25 mouse cellular contexts compared by ENCODE assay signal in the genomic region with DNA sequence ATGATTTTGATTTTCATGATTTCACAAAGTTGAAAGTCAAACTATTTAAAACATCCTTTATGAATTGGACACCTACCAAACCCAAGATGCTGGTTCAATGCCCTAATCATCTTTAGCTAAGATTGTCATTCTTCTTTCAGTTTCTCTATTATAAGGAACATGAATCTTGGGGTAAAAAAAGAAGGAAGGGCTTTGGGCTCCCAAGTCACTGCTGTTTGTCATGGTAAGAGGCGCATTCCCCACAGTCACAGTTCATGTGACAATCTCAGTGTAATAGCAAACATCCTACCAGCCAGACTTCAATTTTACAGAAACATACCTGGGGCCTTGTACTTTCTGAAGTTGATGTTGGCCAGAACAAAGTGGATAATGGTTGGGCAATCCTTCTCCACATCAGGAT.
"Had no signal": no experiment of that assay in that cellular context is flagged by ENCODE, and none has a peak within 500 bp of the region (broad histone marks: within the 10 kb centered on the region; RNA-seq: fewer than 3 reads in every experiment).

No protein-coding gene starts in this region.

- H3K36me3 ChIP-seq: heart, embryonic 13.5 days; heart, embryonic 15.5 days; hindbrain, embryonic 13.5 days; limb, embryonic 10.5 days; limb, embryonic 12.5 days had no signal

- H3K4me1 ChIP-seq: hindbrain, embryonic 13.5 days; kidney, embryonic 15.5 days; limb, embryonic 10.5 days; limb, embryonic 12.5 days; liver, embryonic 13.5 days had no signal

- H3K27ac ChIP-seq: gastrocnemius, adult 2 months; heart, embryonic 13.5 days; heart, embryonic 15.5 days; hindbrain, embryonic 13.5 days; hindbrain, postnatal 0 days; kidney, embryonic 15.5 days; kidney, postnatal 0 days; layer of hippocampus, adult 2 months; left cerebral cortex, adult 2 months; limb, embryonic 10.5 days; limb, embryonic 12.5 days; liver, embryonic 13.5 days had no signal

- DNase-seq: gastrocnemius, adult 2 months; gastrocnemius, postnatal 10 days; gastrocnemius, postnatal 25 days; heart, adult 18-20 months; heart, postnatal 14 days; heart, postnatal 36 days; kidney, adult 11 months; kidney, adult 2 months; kidney, adult 9 months; kidney, postnatal 14 days; kidney, postnatal 36 days; liver; liver, embryonic 13.5 days had no signal

- H3K4me2 ChIP-seq: heart, embryonic 11.5 days; heart, embryonic 13.5 days; heart, embryonic 15.5 days; hindbrain, embryonic 13.5 days; kidney, embryonic 15.5 days; limb, embryonic 12.5 days; liver, embryonic 13.5 days had no signal

- H3K27me3 ChIP-seq: heart, embryonic 13.5 days; heart, embryonic 15.5 days; hindbrain, embryonic 13.5 days; kidney, embryonic 15.5 days; limb, embryonic 12.5 days; liver, embryonic 13.5 days had no signal

- H3K4me3 ChIP-seq: gastrocnemius, adult 2 months; heart, embryonic 13.5 days; heart, embryonic 15.5 days; hindbrain, embryonic 13.5 days; kidney, embryonic 15.5 days; layer of hippocampus, adult 2 months; left cerebral cortex, adult 2 months; limb, embryonic 10.5 days; limb, embryonic 12.5 days; liver, embryonic 13.5 days had no signal

- ATAC-seq: hindbrain, postnatal 0 days; intestine, embryonic 16.5 days had no signal

- H3K9ac ChIP-seq: heart, embryonic 13.5 days; heart, embryonic 15.5 days; hindbrain, embryonic 13.5 days; kidney, embryonic 15.5 days; limb, embryonic 12.5 days; liver, embryonic 13.5 days had no signal

- H3K9me3 ChIP-seq: heart, embryonic 13.5 days; heart, embryonic 15.5 days; hindbrain, embryonic 13.5 days; kidney, embryonic 15.5 days; limb, embryonic 10.5 days; limb, embryonic 12.5 days; liver, embryonic 13.5 days had no signal
